Mouse (Mus musculus) cerebellum, postnatal 36 days (tissue): ENCODE measurements at regions not wholly inside any gene's neighbourhood (a gene's known extent, or its start where the extent isn't known, plus 50 kb on each side); places are given as distances from the start of the nearest gene placed in this dataset.
"Not testable (repeated sequence)": the region's sequence is repeated elsewhere in the genome, so short reads cannot be mapped to it uniquely, and the experiment has no call there.

Source experiments
- DNase-seq, 2 experiments: peaks; one replicate each; pipeline ENCODE4 v3.0.0; 2021 to 2022; ENCODE audit warnings: mixed read lengths in 2 of 2

DNA sequence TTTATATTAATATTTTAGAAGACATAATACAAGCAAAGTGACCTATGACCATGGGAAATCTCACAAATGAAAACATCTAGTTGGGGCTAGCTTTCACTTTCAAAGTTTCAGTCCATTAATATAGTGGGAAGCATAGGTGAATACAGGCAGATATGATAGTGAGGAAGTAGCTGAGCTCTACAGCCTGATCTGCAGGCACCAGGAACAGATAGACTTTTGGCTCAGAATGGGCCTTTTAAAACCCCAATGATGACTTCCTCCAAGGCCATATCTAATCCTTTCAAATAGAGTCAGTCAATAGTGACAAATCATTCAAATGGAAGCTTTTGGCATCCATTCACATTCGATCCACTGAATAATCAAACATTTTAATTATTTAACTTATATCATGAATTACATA lies 581.6 kb upstream of the Pcdh17 start:
- DNase-seq, result no peak

- DNase-seq, result no peak
These were observed 580.7 kb upstream of the Pcdh17 start for GRCm38 (mm10) chr14:83862653-83863052.

- no peak for DNase-seq
These were observed 557.0 kb upstream of the Pcdh17 start for GRCm38 (mm10) chr14:83886393-83886792.

DNA sequence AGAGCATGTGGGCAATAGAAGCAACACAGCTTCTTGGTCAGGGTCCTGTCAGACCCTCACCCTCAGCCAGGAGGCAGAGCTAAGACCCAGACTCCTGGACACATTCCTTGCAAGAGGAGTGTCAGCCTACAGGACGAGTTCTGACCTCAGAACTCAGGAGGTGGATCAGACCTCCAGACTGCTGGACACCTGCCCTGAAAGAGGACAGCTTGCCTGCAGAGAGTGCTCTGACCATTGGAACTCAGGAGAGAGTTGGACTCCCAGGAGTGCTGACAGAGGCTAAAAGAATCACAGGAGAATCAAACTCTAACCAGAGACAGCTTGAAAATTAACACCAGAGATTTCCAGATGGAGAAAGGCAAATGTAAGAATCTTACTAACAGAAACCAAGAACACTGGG lies 542.7 kb upstream of the Pcdh17 start:
- not testable (repeated sequence) for DNase-seq

- no peak for DNase-seq
These were observed 500.3 kb upstream of the Pcdh17 start for GRCm38 (mm10) chr14:83943101-83943500.

DNA sequence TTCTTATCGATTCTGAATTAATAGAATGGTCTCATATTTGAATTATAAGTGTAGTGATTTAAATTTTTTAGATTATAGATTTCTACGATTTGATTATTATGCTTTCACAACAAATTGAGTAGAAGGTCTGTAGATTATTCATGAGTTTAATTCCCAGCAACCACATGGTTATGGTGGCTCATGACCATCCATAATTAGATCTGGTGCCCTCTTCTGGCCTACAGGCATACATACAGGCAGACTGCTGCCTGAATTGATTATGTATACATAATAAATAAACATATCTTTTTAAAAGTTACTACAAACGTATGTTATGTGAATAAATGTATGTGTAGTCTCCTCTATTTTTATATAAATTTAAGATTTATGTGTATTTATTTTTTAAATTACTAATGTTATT lies 499.2 kb upstream of the Pcdh17 start:
- no peak for DNase-seq

- no peak for DNase-seq
These were observed 493.7 kb upstream of the Pcdh17 start for GRCm38 (mm10) chr14:83949696-83950095.

GRCm38 (mm10) chr14:83959111-83959510 lies 484.3 kb upstream of the Pcdh17 start:
- peak; percentile 58 to 73 for DNase-seq

GRCm38 (mm10) chr14:83983566-83983965 lies 459.8 kb upstream of the Pcdh17 start:
- DNase-seq, result no peak
